Mouse (Mus musculus) embryonic facial prominence, embryonic 15.5 days (tissue): ENCODE results near the gene Senp7. TPM values are rescaled to one million over a fixed set of nuclear protein-coding genes. Genes with fewer than 3 reads are reported as not detected.

Experiments used
- ATAC-seq: fragments of 200-750 bp; cut with Nextera tagmentation; 2 replicates; pipeline ENCODE4 v1.8.0; 2017; ENCODE audit warnings: low read depth, moderate TSS enrichment; ENCODE audit not compliant: insufficient number of reproducible peaks, low FRiP score, low TSS enrichment
- H3K27ac ChIP-seq: fragments of 300-500 bp; sonication (generic); replicated peaks from 2 replicates; pipeline ENCODE4 v1.5.1; 2015; ENCODE audit warnings: mild to moderate bottlenecking, inconsistent platforms
- H3K27me3 ChIP-seq: fragments of 300-500 bp; sonication (generic); 2 replicates; pipeline ENCODE4 v1.6.1; 2015; ENCODE audit warnings: inconsistent platforms
- H3K36me3 ChIP-seq: fragments of 300-500 bp; sonication (generic); 2 replicates; pipeline ENCODE4 v1.6.1; 2015; ENCODE audit warnings: mild to moderate bottlenecking, inconsistent platforms
- H3K4me1 ChIP-seq: fragments of 300-500 bp; sonication (generic); 2 replicates; pipeline ENCODE4 v1.6.1; 2015; ENCODE audit warnings: inconsistent platforms
- H3K4me2 ChIP-seq: fragments of 300-500 bp; sonication (generic); replicated peaks from 2 replicates; pipeline ENCODE4 v1.6.1; 2015; ENCODE audit warnings: mild to moderate bottlenecking, inconsistent platforms
- H3K4me3 ChIP-seq: fragments of 300-500 bp; sonication (generic); replicated peaks from 2 replicates; pipeline ENCODE4 v1.5.1; 2015; ENCODE audit warnings: mild to moderate bottlenecking, inconsistent platforms
- H3K9ac ChIP-seq: fragments of 300-500 bp; sonication (generic); 2 replicates; pipeline ENCODE4 v1.6.1; 2015; ENCODE audit warnings: inconsistent platforms
- H3K9me3 ChIP-seq: fragments of 300-500 bp; sonication (generic); replicated peaks from 2 replicates; pipeline ENCODE4 v1.6.1; 2016; ENCODE audit warnings: inconsistent platforms
- WGBS: fragments of 180-500 bp; shearing (Covaris S2); methylation state at CpG from one replicate; pipeline ENCODE4 v1.1.7; 2015; 5-methylcytosine and 5-hydroxymethylcytosine counted together
- microRNA-seq: library from miRNA; unstranded; fragments of <30 nt; microRNA quantifications from one replicate; pipeline ENCODE4, GENCODE M21; 2016; ENCODE audit warnings: borderline number of aligned reads
- polyA plus RNA-seq: library from polyadenylated mRNA; unstranded; fragments of >200 nt; fragmentation: Nextera tagmentation; extraction: Ambion mirVana; gene quantifications from 2 replicates; pipeline ENCODE4 v1.2.1, GENCODE M21; 2015

Gene Senp7
- polyA plus RNA-seq, 1 experiment from 2014 or later: 33.1 TPM

- Histone ChIP-seq H3K4me3 (no peak overlapping the region), H3K4me1 (no peaks in the 10 kb centered on the region), H3K4me2 (no peak overlapping the region), H3K36me3 (no peaks in the 10 kb centered on the region), H3K27ac (no peak overlapping the region), H3K9me3 (0 out of 2 replicates have a peak, but pooled peaks cover 4% of the 10 kb centered on the region), H3K27me3 (no peaks in the 10 kb centered on the region), H3K9ac (no peak overlapping the region)
- WGBS: 56% methylated on average over 10 of the region's 10 CpGs
- no peak for ATAC-seq
These were observed 183.2 kb downstream of the Senp7 start for GRCm38 (mm10) chr16:56231300-56231699.

- no peaks in the 10 kb centered on the region for H3K27me3 ChIP-seq
- no peak for ATAC-seq
- no peaks in the 10 kb centered on the region for H3K9me3 ChIP-seq
- no peak overlapping the region for H3K4me3 ChIP-seq
- H3K4me2 ChIP-seq: no peak overlapping the region
- no peak overlapping the region for H3K27ac ChIP-seq
- H3K4me1 ChIP-seq: no peaks in the 10 kb centered on the region
- 65% methylated on average over 10 of the region's 10 CpGs for WGBS
- no peak overlapping the region for H3K9ac ChIP-seq
- no peaks in the 10 kb centered on the region for H3K36me3 ChIP-seq
These were observed 184.6 kb downstream of the Senp7 start for GRCm38 (mm10) chr16:56232736-56233135.

Small RNA genes within 50 kb of the gene (microRNA-seq; reads per million reads assigned to microRNA genes)
- gene Gm24047: not detected

Other genes with a start within 250 kb of the Senp7 start
- 5.8 and 6.4 TPM in 2 replicates for gene Nfkbiz, start 209.4 kb upstream of the Senp7 start, polyA plus RNA-seq
- 0.67 and 0.70 TPM in 2 replicates for gene Nxpe3, start 153.1 kb upstream of the Senp7 start, polyA plus RNA-seq
- gene Cep97, start 113.5 kb upstream of the Senp7 start, polyA plus RNA-seq: 11.1 and 12.0 TPM in 2 replicates
- gene Rpl24, start 82.1 kb upstream of the Senp7 start, polyA plus RNA-seq: 716 and 747 TPM in 2 replicates
- 19.1 TPM in 2 replicates for gene Zbtb11, start 74.5 kb upstream of the Senp7 start, polyA plus RNA-seq
- gene Pcnp, start 18.6 kb upstream of the Senp7 start, polyA plus RNA-seq: 211 and 218 TPM in 2 replicates
- gene Trmt10c, start 10.5 kb upstream of the Senp7 start, polyA plus RNA-seq: 22.0 and 23.0 TPM in 2 replicates
- 0.13 and 0.24 TPM in 2 replicates for gene Impg2, start 156.0 kb downstream of the Senp7 start, polyA plus RNA-seq